Mouse (Mus musculus) frontal cortex, postnatal 10 days (tissue): Measurements from ENCODE around the gene Unc5c.

ENCODE experiments used
- DNase-seq, 2 experiments: peaks; one replicate each; pipeline ENCODE4 v3.0.0; 2022; ENCODE audit warnings: low spot score in 2 of 2, mixed read lengths in 1 of 2

Gene Unc5c

DNA sequence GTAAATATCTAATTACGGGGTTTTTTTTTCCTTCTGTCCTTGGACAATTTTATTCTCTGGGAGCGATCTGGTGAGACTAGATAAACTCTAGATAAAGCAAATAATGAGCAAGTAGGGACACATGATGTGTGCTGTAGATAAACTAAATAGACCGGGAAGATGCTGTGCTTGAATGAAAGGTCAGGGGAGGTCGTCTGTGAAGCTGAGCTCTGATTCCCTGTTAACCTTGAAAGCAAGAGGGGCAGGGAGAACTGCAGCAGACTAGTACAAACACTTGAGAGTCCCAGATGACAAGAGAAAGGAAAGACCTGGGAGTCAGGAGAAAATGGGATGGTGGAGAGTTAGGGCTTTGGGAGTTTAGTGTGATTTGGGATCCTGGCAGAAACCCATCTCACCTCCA, 251.4 kb downstream of the Unc5c start:
- no peak for DNase-seq

DNA sequence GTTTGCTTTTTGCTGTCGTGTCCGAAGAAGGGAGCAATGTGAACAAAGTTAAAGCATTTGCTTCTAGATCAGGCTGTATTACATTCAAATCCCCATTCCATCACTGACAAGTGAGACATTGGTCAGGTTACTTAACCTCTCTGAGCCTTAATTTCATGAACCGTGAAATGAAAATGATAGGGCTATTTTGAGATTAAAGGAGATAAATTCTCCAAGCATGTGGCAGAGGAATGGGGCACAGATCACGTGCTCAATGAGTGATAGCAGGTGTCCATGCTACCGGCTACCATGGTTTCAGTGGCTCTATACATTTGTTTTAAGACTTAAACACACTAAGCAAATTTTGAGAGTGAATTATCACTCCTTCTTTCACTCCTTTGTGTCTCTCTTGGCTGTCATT, 254.0 kb downstream of the Unc5c start:
- no peak for DNase-seq

GRCm38 (mm10) chr3:141724499-141724898, 259.5 kb downstream of the Unc5c start:
- no peak for DNase-seq

GRCm38 (mm10) chr3:141725432-141725831, 260.4 kb downstream of the Unc5c start:
- DNase-seq: no peak

DNA sequence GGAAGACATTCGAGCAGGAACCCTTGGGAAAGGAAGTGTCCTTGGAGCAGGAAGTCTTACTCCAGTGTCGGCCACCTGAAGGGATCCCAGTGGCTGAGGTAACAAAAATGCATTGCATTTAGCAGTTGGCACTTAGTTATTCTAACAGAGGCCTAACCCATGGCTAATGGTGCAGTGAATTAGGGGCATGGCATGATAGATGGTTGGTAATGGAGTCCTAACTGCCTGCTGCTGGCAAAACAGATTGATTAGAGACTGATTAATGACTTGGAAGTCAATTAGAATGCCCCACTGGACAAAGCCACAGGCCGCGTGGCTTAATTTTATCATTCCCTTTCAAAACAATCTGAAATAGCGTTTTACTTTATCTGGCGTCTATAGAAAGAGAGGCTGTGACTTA, 268.8 kb downstream of the Unc5c start:
- no peak for DNase-seq

- no peak for DNase-seq
These were observed 270.3 kb downstream of the Unc5c start for GRCm38 (mm10) chr3:141735285-141735684.

- DNase-seq: no peak
These were observed 280.3 kb downstream of the Unc5c start for GRCm38 (mm10) chr3:141745322-141745721.

DNA sequence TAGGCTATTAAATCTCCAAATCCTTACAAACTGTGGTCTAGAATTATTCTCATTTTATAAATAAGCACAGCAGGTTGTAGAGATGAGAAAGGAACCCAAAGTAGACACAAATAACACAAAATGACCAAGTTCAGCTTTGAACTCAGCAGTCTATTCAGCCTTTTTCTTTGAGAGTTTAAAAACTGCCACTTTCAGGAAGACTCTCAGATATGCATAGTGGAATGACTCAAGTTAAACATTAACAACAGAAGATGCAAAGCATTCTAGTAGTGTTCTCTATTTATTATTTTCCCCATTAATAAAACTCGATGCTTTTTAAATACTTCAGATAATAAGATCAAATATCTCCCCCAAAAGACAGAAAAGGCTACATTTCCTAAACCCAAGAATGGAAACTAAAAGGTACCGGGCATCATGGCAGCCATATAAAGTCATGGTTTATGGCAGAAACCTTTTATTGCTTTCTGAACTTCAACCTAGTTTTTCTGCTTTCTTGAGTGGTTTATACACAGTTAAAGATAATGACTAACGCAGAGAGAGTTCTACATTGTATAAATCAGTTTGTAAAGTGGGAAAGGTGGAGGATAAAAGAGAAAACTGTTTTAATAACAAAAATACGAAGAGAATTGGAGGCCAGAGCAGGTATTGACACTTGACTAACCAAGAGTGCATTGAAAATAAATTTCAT, 283.8 kb downstream of the Unc5c start:
- DNase-seq: no peak

DNA sequence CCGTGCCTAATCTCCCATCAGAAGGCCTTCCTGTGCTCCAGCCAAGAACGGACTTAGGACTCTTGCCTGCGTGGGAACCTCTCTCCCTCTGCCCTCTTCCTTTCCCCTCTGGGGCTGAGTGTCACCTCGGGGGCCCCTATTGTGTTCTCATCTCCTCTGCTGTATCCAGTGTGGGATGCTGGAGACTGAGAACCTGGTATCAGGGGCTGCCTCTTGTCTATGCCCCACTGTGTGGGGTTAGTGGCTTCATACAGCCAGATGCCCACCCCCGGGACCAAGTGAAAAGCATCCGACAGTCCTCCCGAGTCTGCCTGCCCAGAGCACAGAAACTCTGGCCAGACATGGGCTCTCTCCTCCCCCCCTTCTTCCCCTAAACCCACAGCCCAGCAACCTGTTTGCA, 287.2 kb downstream of the Unc5c start:
- no peak for DNase-seq

- DNase-seq: no peak
These were observed 292.2 kb downstream of the Unc5c start for GRCm38 (mm10) chr3:141757259-141757658.

DNA sequence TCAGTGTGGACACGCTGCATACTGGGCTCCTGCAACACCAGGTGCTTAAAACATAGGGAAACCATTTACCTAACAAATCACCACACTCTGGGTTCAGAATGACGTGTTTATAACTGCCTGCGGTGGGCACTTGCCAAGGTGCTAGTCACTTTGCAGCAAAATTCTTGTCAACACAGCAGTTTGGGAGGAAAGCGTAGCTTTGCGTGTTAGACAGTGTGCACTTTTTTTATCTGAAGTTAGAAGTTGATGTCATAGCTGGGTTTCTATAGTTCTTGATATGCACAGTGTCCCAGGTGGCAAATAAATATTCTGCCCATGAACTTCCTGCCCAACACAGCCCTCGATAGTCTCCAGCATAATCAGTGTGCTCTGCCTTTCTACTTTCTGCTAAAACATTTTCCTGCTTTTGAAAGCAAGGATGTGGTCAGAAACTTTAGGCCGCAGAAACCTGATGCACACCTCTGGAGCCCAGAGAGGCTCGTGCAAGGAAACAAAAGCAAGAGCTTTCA, 313.4 kb downstream of the Unc5c start:
- DNase-seq: no peak

- no peak for DNase-seq
These were observed 314.2 kb downstream of the Unc5c start for GRCm38 (mm10) chr3:141779186-141779585.

- no peak for DNase-seq
These were observed 317.5 kb downstream of the Unc5c start for GRCm38 (mm10) chr3:141782553-141782952.

GRCm38 (mm10) chr3:141791026-141791780, 326.2 kb downstream of the Unc5c start:
- DNase-seq: no peak

DNA sequence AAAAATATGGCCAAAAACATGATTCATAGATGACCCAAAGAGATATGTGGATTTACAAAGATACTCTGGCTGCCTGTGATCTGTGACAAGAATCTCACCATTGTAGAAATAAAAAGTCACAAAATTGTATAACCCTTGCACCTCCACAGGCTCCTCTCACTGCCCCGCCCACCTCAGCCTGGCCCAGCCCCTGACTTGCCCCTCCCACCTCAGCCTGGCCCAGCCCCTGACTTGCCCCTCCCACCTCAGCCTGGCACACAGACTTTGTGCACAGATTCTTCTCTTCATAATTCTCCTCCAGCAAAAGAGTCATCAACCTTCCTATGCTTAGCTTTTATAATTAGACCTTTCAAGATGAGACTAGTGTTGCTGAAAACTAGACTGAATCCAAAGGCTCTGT, 327.1 kb downstream of the Unc5c start:
- no peak for DNase-seq

- DNase-seq: no peak
These were observed 328.7 kb downstream of the Unc5c start for GRCm38 (mm10) chr3:141793755-141794154.

DNA sequence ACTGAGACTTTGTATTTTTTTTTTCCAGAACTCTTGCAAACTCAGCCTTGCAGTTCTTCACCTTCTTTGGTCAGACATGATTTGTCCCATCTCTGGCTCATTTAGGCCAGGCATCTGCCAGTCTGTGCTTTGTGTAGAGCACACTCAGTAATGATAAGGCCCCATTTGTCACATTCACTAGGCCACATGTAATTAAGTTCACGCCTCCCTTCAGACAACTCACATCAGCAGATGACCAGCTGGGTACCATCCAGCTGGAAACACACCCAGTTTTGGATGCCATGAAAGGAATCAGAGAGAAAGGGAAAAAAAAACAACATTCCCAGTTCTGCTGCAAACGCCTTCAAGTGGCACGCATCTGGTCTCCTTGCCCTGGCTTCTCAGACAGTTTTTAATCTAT, 329.4 kb downstream of the Unc5c start:
- no peak for DNase-seq

- DNase-seq: no peak
These were observed 332.4 kb downstream of the Unc5c start for GRCm38 (mm10) chr3:141797372-141797771.

GRCm38 (mm10) chr3:141797789-141798188, 332.8 kb downstream of the Unc5c start:
- no peak for DNase-seq

GRCm38 (mm10) chr3:141804133-141804532, 339.1 kb downstream of the Unc5c start:
- DNase-seq: no peak

DNA sequence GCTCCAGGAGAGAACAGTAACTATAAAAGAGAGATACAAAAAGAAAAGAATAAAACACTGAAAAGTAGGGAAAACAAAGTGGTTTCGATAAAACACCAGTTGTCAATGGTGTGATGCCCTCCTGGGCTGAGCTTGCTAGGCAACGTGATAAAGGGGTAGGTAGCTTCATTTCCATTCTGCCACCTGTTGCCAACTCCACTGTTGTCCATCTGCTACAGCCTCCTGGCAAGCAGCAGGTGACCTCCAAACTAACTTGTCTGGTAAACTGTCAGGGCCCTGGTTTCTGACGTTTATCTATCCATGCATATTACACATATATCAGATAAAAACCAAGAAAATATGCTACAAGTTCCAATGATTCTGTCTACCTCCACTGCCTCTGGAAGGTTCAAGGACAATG, 344.6 kb downstream of the Unc5c start:
- DNase-seq: no peak

DNA sequence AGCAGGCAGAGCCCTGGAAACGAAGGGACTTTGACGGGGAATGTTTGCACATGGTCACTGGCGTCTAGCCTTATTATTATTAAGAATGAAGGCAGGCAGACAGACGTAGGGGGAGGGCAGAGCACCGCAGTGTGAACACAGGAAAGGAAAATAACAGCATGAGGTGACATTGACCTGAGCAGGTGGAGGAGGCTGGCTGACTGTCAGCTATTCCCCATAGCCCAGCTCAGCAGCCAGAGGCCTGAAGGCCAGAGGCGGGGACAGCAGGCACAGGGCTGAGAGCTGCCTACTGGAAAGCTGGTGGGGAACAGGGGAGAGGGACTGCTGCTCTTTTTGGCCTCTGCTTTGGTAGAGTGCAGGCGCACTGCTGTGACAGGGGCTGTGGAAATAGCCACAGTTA, 345.9 kb downstream of the Unc5c start:
- no peak for DNase-seq

- DNase-seq: no peak
These were observed 346.3 kb downstream of the Unc5c start for GRCm38 (mm10) chr3:141811348-141811747.
